Mouse (Mus musculus): ENCODE data around the gene Bcas3.
A peak's percentile ranks its signal among the peaks of the same experiment; 100 is the strongest.
"Not testable (repeated sequence)": the region's sequence is repeated elsewhere in the genome, so short reads cannot be mapped to it uniquely, and the experiment has no call there.

Bcas3 gene

GRCm38 (mm10) chr11:85712026-85712804, 359.2 kb downstream of the Bcas3 start:
- DNase-seq (ENCODE audit: low spot score in 2 of 2): no peak

DNA sequence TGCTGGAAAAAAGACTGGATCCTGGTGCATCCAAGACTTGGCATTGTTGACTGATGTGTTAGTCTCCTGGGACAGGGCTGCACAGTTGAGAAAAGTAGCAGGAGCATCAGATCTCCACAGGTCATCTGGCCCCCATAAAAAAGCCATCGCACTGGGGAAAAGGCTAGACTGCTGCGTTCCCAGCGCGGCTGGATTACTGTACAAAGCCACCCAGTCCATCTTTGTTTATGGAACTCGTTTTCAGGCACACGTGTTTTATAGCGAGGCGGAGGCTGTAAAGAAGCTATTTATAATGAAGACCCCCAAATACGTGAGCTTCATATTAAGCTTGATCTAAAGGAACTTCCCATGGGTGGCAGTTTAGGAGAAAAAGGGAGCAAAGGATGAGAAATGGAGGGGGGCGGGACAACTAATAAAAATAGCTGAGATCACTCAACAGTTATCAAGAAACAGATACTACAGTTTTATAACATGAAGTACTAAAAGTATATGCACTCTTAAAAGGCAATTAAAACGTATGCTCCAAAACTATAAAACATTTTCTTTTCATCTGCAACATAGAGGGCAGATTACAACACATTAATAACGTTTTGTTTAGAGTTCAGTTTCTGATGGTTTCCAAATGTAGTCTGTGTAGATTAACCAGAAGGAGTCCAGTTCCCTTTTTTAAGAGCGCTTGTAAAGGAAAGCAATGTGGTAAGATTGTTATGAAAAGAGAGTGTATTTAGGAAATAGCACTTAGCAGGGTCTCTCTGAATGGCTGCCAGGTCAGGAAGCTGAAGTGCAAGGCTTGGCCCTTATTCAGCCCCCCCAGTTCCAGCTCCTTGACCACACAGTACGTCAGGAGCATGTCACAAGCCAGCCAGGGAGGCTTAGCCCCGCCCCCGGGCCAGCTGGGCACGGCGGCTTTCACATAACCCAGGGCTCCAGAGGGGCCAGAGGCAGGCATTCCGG, 360.2 kb downstream of the Bcas3 start:
- no peak for DNase-seq (ENCODE audit: low spot score in 2 of 2)

DNA sequence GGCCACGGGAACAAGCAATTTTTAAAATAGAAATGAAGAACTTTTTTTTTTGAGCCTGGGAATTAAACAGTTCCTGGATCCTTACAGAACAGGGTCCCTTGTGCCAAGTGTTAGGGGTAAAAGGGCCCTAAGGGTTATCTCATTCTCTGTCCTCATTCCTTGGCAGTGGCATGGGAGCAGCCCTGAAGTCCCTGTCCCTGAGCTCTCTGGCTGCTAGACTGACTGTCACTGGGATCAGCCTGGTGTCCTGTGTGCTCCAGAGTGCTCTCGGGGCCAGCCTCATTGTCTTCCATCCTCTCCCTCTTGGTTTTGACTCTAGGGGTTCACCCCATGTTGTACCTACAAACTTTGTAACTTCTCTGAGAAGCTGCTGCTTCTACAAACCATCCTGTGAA, 360.8 kb downstream of the Bcas3 start:
- no peak for DNase-seq (ENCODE audit: low spot score in 2 of 2)

GRCm38 (mm10) chr11:85714312-85714931, 361.5 kb downstream of the Bcas3 start:
- no peak for DNase-seq (ENCODE audit: low spot score in 2 of 2)

GRCm38 (mm10) chr11:85716730-85717129, 363.8 kb downstream of the Bcas3 start:
- DNase-seq (ENCODE audit: low spot score in 2 of 2): not testable (repeated sequence)

GRCm38 (mm10) chr11:85719091-85719490, 366.1 kb downstream of the Bcas3 start:
- no peak for DNase-seq (ENCODE audit: low spot score in 2 of 2)

DNA sequence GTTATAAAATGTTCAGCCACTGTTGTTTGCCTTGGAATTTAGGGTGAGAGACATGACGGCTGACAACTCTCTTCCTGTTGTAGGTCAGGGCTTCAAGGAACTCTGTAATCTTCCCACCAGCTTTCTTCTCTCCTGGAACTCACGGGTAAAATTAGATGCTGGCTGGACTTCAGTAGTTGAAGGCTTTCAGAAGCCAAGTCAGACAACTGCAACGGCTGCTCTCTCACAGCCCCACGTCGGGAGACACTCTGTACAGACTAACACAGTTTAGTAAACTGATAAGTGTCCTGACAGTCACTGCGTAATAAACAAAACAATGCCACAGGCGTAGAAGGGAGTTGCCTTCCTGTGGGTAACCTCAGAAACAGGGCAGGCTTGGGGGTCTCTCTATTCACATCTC, 366.8 kb downstream of the Bcas3 start:
- DNase-seq (ENCODE audit: low spot score in 2 of 2): no peak

DNA sequence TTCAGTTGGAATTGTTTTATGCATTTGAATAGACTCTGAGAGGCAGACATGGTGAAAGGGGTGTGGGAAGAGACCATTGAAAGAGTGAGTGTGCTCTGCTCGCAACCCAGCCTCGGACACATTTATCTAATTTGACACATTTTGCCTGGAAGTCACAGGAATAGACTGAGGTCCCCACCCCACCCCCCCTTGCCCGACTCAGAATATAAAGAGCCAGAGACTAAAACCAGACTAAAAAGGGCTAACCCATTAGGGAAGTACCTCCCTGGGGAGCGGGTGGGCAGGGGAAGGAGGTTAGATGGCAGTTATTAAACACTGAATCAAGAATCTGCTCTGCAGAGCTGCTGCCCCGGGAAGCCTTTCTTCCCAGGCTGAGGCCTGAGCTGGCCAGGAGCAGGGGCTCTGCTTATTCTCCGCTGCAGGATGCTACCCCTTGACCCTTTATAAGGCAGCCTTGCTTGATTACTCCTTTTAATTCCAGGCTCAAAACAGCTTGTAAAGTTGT, 367.4 kb downstream of the Bcas3 start:
- no peak for DNase-seq (ENCODE audit: low spot score in 2 of 2)

- DNase-seq (ENCODE audit: low spot score in 2 of 2): no peak
Measured at GRCm38 (mm10) chr11:85721986-85722385, 369.0 kb downstream of the Bcas3 start.

GRCm38 (mm10) chr11:85724159-85724558, 371.2 kb downstream of the Bcas3 start:
- no peak for DNase-seq (ENCODE audit: low spot score in 2 of 2)

DNA sequence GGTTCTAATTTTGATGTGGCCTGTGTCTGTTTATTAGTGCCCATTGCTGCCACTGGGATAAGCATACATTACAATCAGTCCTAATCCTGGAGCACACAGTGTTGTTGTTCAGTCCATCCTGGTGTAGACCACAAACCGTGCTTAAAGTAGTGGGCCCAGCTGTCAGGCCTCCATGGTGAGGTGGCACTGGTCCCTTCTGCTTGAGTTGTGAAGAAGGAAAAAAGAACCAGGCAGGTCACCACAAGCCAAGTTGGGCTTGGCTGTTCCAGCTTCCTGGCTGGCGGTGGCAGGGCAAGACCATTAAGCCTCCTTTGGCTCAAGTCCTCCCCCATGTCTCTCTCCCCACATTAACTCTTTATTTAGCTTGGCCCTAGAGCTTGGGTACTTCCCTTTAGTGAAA, 376.8 kb downstream of the Bcas3 start:
- no peak for DNase-seq (ENCODE audit: low spot score in 2 of 2)

DNA sequence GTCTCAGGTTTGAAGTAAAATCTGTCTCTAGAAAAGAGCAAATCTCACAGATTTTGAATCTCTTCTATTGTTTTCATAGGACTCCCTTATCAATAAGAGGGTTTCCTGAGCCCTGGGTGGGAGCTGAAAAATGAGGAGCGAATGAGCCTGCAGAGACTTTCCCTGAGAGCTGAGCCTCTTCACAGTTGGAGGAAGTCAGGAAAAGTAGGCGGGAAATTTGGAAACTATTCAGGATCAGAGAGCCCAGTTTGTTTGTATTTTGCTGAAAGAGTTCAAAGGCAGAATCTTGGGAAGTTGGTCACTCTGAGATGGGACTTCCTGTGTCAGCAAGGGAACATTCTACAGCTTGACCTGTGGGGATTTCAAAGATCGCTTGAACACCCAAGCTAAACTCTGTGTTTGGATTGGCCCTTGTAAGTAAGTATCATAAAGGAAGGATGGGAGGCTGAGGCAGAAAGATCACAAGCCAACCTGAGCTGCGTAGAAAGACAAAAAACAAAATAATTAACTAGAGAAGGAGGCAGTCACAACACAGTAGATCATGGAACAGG, 379.6 kb downstream of the Bcas3 start:
- DNase-seq (ENCODE audit: low spot score in 2 of 2): no peak

GRCm38 (mm10) chr11:85733577-85733976, 380.6 kb downstream of the Bcas3 start:
- no peak for DNase-seq (ENCODE audit: low spot score in 2 of 2)

DNA sequence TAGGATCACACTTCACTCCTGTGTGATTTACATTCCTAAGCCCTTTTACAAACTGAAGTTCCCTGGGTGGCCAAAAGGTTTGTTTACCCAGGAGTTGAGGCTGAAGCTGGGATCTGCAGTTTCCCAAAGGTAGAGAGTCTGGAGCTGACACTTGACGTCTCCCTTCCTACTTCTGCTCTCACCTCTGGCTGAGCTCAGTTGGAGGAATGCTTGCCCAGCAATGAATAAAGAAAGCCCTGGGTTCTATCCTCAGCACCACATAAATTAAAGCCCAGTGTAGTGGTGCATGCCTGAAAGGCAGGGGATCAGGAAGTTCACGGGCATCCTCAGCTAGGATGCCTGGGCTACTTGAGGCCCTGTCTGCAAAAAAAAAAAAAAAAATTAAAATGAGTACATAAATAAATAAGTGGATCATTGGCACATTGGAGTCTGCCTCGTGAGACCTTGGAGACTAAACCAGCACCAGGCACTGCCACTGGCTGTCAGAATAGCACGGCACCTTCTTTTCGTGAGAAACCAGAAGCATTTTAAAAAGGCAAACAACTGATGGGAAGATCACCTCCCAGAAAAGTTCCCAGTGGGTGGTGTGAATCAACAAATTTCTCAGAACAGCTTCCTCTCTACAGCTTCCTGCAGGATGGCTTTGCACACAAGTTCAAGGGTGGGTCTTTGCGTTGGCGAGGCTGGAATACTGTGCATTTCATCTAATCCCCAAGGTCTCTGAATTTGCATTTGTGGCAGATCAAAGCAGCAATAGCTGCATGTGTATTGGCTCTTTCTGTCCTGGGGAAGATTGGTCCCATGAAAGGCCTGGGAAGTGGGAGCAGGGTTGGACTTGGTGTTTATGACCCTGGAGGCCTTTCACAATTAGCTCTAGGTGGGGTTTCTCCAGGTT, 381.6 kb downstream of the Bcas3 start:
- peak in 1 of 2 experiments; percentile 20 for DNase-seq (ENCODE audit: low spot score in 2 of 2)

GRCm38 (mm10) chr11:85737227-85737626, 384.3 kb downstream of the Bcas3 start:
- DNase-seq (ENCODE audit: low spot score in 2 of 2): no peak

GRCm38 (mm10) chr11:85737893-85738292, 384.9 kb downstream of the Bcas3 start:
- no peak for DNase-seq (ENCODE audit: low spot score in 2 of 2)

DNA sequence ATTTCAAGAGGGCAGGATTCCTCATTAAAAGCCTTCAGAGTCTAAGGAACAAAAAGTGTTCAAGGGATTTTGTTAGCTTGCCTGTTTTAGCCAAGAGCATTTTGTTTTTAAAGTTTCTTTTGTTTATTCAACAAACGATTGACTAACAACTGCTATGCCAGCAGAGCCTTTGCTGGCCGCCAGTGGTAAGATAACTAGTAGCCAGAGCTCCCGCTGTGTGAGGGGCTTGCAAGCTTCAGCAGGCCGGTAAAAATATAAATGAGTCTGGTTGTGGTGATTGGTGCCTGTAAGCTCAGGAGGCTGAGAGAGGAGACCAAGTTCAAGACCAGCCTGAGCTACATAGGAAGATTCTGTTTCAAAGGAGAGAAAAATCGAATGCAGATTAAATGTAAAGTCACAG, 385.6 kb downstream of the Bcas3 start:
- DNase-seq (ENCODE audit: low spot score in 2 of 2): no peak

GRCm38 (mm10) chr11:85739266-85739977, 386.5 kb downstream of the Bcas3 start:
- peak; percentile 42 to 63 for DNase-seq (ENCODE audit: low spot score in 2 of 2)

DNA sequence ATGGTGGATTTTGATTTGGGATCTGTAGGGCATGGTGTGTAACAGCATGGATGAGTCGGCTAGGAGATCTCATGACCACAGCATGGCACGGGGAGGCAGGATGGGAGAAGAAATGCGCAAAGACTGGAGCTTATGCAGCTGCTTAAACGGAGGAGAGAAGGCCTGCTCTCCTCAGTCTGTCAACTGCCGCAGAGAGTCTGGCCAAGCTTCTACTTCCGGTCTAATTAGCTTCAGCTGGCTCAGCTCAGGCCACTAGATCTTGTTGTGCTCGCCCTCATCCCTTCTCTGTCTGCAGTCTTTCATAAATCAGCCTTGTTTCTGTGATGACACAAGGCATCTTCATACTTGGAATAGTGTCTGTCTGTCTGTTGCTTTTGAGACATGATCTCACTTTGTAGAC, 393.4 kb downstream of the Bcas3 start:
- no peak for DNase-seq (ENCODE audit: low spot score in 2 of 2)

DNA sequence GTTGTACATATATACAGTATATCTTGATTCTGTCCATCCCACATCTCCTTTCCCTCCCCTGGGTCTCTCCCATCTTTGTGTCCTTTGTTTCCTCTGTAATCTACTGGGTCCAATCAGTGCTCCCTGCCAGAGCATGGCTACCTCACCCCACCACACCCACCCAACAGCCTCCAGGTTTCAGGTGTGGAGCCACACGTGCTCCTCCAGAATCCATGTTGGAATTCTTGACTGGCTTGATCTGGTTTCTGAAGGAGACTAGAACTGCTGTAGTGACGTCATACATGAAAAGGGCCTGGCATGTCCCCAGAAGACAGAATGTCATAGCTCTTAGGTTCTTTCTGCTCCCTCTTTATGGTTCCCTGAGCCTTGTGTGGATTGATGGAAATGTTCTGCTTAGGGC, 395.9 kb downstream of the Bcas3 start:
- DNase-seq (ENCODE audit: low spot score in 2 of 2): no peak
